Mouse (Mus musculus) embryonic facial prominence, embryonic 10.5 days (tissue): ENCODE data around the gene Daam2. TPM values are rescaled to one million over a fixed set of nuclear protein-coding genes. Genes with fewer than 3 reads are reported as not detected.

ENCODE experiments used
- DNase-seq: peaks from one replicate; pipeline ENCODE4 v3.0.0-alpha.2; 2017; ENCODE audit warnings: low spot score
- H3K27ac ChIP-seq: fragments of 300-500 bp; sonication (generic); replicated peaks from 2 replicates; pipeline ENCODE4 v1.5.1; 2016; ENCODE audit warnings: mild to moderate bottlenecking
- H3K27me3 ChIP-seq: fragments of 300-500 bp; sonication (generic); replicated peaks from 2 replicates; pipeline ENCODE4 v1.6.1; 2016; ENCODE audit warnings: low read depth, mild to moderate bottlenecking; ENCODE audit not compliant: poor library complexity, severe bottlenecking
- H3K36me3 ChIP-seq: fragments of 300-500 bp; sonication (generic); replicated peaks from 2 replicates; pipeline ENCODE4 v1.6.1; 2016; ENCODE audit warnings: mild to moderate bottlenecking, moderate library complexity
- H3K4me1 ChIP-seq: fragments of 300-500 bp; sonication (generic); 2 replicates; pipeline ENCODE4 v1.6.1; 2016
- H3K4me3 ChIP-seq: fragments of 300-500 bp; sonication (generic); 2 replicates; pipeline ENCODE4 v1.5.1; 2016; ENCODE audit warnings: mild to moderate bottlenecking, moderate library complexity
- H3K9me3 ChIP-seq: fragments of 300-500 bp; sonication (generic); 2 replicates; pipeline ENCODE4 v1.6.1; 2016; ENCODE audit warnings: mild to moderate bottlenecking
- WGBS: fragments of 180-500 bp; shearing (Covaris S2); methylation state at CpG from one replicate; pipeline ENCODE4 v1.1.7; 2016; 5-methylcytosine and 5-hydroxymethylcytosine counted together
- polyA plus RNA-seq: library from polyadenylated mRNA; unstranded; fragments of >200 nt; fragmentation: Nextera tagmentation; extraction: Ambion mirVana; gene quantifications from 2 replicates; pipeline ENCODE4 v1.2.1, GENCODE M21; 2016

The Daam2 gene
- polyA plus RNA-seq, 1 experiment from 2014 or later, result 6.1 TPM

DNA sequence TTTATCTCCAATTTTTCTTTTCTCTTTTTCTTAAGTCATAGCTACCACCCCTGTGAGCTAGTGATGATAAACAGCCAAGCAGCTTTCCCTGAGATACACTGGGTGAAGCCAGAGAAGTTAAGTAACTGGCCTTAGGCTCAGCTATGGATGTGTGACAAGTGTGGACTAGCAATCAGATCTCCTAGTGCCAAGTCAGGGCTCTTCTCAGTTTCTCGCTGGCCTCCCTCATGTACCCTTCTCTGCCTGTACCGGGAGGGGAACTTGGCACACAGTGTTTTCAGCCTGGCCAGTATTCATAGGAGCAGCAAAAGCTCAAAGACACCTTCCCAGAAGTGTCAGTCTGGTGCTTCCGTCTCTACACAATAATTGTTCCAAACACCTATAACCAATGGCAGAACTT, 140.3 kb downstream of the Daam2 start:
- 90% methylated on average over 3 of the region's 3 CpGs for WGBS
- H3K4me3 ChIP-seq, result no peak overlapping the region
- no peak overlapping the region for H3K27ac ChIP-seq
- no peak for DNase-seq
- H3K36me3 ChIP-seq, result no peaks in the 10 kb centered on the region
- H3K9me3 ChIP-seq, result no peaks in the 10 kb centered on the region
- H3K4me1 ChIP-seq, result peaks cover 15% of the 10 kb centered on the region
- H3K27me3 ChIP-seq, result no peaks in the 10 kb centered on the region

DNA sequence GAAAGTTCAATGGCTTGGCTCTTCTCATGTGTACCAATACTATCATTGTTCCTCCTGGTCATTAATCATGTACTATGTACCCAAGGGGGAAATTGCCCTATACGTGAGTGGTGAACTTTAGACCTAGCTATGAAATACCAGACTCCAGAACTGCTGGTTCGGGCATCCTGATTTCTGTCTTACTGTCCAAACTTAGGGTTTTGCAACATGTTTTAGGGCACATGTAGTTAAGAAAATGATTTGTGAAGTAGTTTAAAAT, 141.1 kb downstream of the Daam2 start:
- H3K4me3 ChIP-seq, result no peak overlapping the region
- H3K27ac ChIP-seq, result no peak overlapping the region
- H3K27me3 ChIP-seq, result no peaks in the 10 kb centered on the region
- H3K4me1 ChIP-seq, result peaks cover 10% of the 10 kb centered on the region; the same call in 1 of the 2 replicates
- H3K9me3 ChIP-seq, result no peaks in the 10 kb centered on the region
- H3K36me3 ChIP-seq, result no peaks in the 10 kb centered on the region
- DNase-seq, result no peak
- WGBS, result 89% methylated on average over 2 of the region's 2 CpGs

DNA sequence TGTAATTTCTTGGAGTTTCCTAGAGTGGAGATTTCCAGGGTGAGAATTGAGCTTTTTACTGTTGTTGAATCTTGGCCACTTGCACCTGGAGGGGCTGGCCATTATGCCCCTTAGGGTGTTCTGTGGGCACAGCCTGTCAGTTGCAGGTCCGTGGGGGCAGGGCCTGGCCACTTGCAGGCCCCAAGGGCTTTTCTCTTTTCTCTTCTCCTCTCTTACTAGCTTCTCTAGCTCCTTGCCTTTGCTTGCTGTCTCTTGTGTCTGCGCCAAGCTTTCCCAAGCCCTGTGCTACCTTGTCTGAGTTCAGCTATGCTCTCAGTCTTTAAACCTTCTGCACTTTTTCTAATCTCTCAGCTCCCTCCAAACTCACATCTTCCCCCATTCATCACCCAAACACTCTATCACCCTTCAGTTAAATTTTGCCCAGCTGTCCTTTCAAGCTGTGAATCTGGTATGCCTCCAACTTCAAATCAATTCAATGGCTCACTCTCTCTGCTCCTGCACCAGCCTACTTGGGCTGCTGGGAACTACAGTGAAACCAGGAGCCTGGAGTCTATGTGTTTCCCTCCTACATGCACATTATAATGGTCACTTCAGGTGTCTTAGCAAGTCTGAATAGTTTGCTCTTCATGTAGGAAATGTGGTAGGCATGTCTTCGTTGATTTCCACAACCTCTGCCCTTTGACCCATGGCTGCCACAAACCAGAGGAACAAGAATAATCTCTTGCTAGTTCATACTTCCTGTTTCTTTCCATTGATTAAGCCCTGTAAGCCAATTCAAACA, 141.7 kb downstream of the Daam2 start:
- Histone ChIP-seq H3K4me1 (peaks cover 10% of the 10 kb centered on the region; the same call in 1 of the 2 replicates), H3K27me3 (no peaks in the 10 kb centered on the region), H3K27ac (no peak overlapping the region), H3K4me3 (no peak overlapping the region), H3K36me3 (no peaks in the 10 kb centered on the region), H3K9me3 (no peaks in the 10 kb centered on the region)
- 66% methylated on average over 3 of the region's 3 CpGs for WGBS
- DNase-seq, result no peak

DNA sequence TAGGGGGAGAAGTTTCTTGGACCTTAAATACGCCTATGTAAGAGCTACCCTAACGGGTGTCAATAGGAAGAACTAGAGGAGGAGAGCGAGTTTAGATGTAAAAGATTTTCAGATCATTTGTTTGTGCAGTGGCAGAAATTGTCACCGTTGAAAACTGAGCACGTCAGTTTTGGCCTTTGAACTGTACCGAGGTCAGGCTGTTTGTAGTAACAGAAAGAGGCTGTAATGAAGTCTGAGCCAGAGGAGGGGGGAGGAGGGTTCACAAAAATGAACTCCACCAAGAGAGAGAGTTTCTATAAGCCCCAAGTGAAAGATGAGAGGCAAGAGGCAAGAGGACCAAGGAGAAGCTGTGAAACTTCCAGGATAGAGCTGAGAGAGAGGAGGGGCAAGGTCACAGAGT, 144.3 kb downstream of the Daam2 start:
- no peaks in the 10 kb centered on the region for H3K27me3 ChIP-seq
- H3K4me1 ChIP-seq, result peaks cover 10% of the 10 kb centered on the region; the same call in 1 of the 2 replicates
- WGBS, result 66% methylated on average over 6 of the region's 6 CpGs
- no peaks in the 10 kb centered on the region for H3K36me3 ChIP-seq
- H3K27ac ChIP-seq, result no peak overlapping the region
- no peak for DNase-seq
- no peaks in the 10 kb centered on the region for H3K9me3 ChIP-seq
- H3K4me3 ChIP-seq, result no peak overlapping the region

DNA sequence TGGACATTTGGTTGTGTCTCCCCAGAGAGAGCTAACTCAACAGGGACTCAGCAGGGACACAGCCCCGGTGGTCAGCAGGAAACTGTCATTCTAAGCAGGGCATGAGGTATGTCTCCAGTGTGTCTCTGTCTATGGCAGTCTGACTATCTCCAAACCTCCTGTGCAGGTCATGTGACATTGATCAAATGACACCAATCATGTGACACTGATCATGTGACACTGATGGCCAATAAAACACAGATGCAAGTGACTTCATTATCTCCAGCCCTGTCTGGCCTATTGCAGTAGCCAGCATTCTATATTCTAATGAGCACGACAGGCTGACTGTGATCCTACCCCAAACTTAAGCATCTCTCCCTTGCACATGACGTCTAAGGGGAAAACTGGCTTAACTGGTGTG, 147.9 kb downstream of the Daam2 start:
- Histone ChIP-seq H3K4me3 (no peak overlapping the region), H3K4me1 (0 out of 2 replicates have a peak, but pooled peaks cover 5% of the 10 kb centered on the region), H3K36me3 (no peaks in the 10 kb centered on the region), H3K27ac (no peak overlapping the region), H3K9me3 (no peaks in the 10 kb centered on the region), H3K27me3 (no peaks in the 10 kb centered on the region)
- DNase-seq, result no peak
- 80% methylated on average over 3 of the region's 3 CpGs for WGBS

DNA sequence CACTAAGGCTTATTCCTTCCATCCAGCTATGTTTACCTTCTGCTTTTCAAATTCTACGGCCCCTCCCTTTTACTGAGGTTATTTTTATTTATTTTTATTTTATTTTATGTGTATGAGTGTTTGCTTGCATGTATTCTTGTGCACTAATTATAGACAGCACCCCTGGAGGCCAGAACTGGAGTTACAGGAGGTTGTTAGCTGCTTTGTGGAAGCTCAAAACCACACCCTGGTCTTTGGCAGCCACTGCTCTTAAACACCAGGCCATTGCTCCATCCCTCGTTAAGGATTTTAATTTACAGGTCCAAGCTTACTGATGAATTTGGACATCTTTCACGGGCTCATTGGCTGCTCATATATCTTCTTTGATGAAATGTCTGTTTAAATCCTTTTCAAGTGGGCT, 150.6 kb downstream of the Daam2 start:
- 55% methylated on average over 3 of the region's 3 CpGs for WGBS
- Histone ChIP-seq H3K27me3 (no peaks in the 10 kb centered on the region), H3K36me3 (no peaks in the 10 kb centered on the region), H3K4me1 (no peaks in the 10 kb centered on the region), H3K9me3 (no peaks in the 10 kb centered on the region), H3K27ac (no peak overlapping the region), H3K4me3 (no peak overlapping the region)
- DNase-seq, result peak; percentile 17

DNA sequence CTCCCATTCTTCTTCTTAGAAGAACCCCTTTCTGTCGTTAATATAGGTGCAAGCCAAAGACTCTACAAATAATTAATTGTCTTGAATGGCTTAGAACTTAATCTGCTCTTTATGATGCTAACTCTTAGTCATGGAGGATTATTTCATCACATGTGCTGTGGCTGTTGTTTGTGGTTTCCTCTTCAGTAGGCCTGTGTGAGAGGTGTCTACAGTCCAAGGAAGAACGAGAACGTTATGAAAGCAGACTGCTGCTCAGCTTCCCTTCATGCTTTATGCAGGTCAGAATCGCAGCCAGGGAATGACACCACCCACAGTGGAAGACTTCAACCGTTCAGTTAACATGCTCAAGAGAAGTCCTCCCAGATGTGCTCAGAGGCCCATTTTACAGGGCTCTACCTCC, 151.2 kb downstream of the Daam2 start:
- Histone ChIP-seq H3K4me1 (no peaks in the 10 kb centered on the region), H3K27me3 (no peaks in the 10 kb centered on the region), H3K9me3 (no peaks in the 10 kb centered on the region), H3K36me3 (no peaks in the 10 kb centered on the region), H3K27ac (no peak overlapping the region), H3K4me3 (no peak overlapping the region)
- DNase-seq, result no peak
- WGBS, result 88% methylated on average over 5 of the region's 5 CpGs

Other genes with a start within 250 kb of the Daam2 start
- gene Mocs1, start 136.0 kb downstream of the Daam2 start, polyA plus RNA-seq, result 6.4 and 7.4 TPM in 2 replicates
- gene Kif6, start 50.8 kb upstream of the Daam2 start, polyA plus RNA-seq, result 2.7 and 3.5 TPM in 2 replicates